Comparison of ENCODE assay signal across 8 mouse cellular contexts in genomic region chr17:78881878-78882304, GRCm38 (mm10). TPM values are rescaled to one million over a fixed set of nuclear protein-coding genes. Genes with fewer than 3 reads are reported as not detected.
DNase-seq lines count a peak whose midpoint lies in the region; ATAC-seq lines count a peak whose summit lies in the region.

No protein-coding gene starts in this region.

- WGBS in heart, embryonic 16.5 days: 15% methylated on average over 3 of the region's 7 CpGs
- 11% methylated on average over 7 of the region's 7 CpGs for WGBS in limb, embryonic 13.5 days
- WGBS in midbrain, embryonic 14.5 days: 13% methylated on average over 6 of the region's 7 CpGs

- peak; percentile 59 for ATAC-seq in activated CD4-positive, CD25-positive, alpha-beta regulatory T cell, adult 4 months
- ATAC-seq in heart, embryonic 16.5 days (replicated peaks; ENCODE audit: extremely low read depth, insufficient read depth, low FRiP score): peak; percentile 45; the same call in 1 of the 2 replicates
- ATAC-seq in limb, embryonic 13.5 days (ENCODE audit: low FRiP score, low read depth): peak; percentile 34; the same call in 1 of the 2 replicates
- peak; percentile 55; the same call in 1 of the 2 replicates for ATAC-seq in midbrain, embryonic 14.5 days (ENCODE audit: low FRiP score, low TSS enrichment)

- H3K9me3 ChIP-seq in heart, embryonic 16.5 days (replicated peaks; ENCODE audit: control insufficient read depth, low read length): peaks cover 2% of the 10 kb centered on the region; the same call in 1 of the 2 replicates
- H3K9me3 ChIP-seq in limb, embryonic 13.5 days: no peaks in the 10 kb centered on the region
- H3K9me3 ChIP-seq in midbrain, embryonic 14.5 days (ENCODE audit: control insufficient read depth, low read length): no peaks in the 10 kb centered on the region

- H3K27ac ChIP-seq in heart, embryonic 16.5 days (ENCODE audit: low read length): peak overlapping the region; percentile 87
- no peak overlapping the region for H3K27ac ChIP-seq in limb, embryonic 13.5 days
- no peak overlapping the region for H3K27ac ChIP-seq in midbrain, embryonic 14.5 days (replicated peaks; ENCODE audit: low read depth, low read length)

- peak overlapping the region; percentile 88 for H3K9ac ChIP-seq in heart, embryonic 16.5 days (ENCODE audit: low read length)
- H3K9ac ChIP-seq in limb, embryonic 13.5 days: peak overlapping the region; percentile 74
- H3K9ac ChIP-seq in midbrain, embryonic 14.5 days (replicated peaks; ENCODE audit: low read length): peak overlapping the region; percentile 42; the same call in 1 of the 2 replicates

- peak overlapping the region; percentile 57 for H3K4me2 ChIP-seq in heart, embryonic 16.5 days (ENCODE audit: low read depth, low read length)
- peak overlapping the region; percentile 69 for H3K4me2 ChIP-seq in limb, embryonic 13.5 days (replicated peaks)
- peak overlapping the region; percentile 66 for H3K4me2 ChIP-seq in midbrain, embryonic 14.5 days (ENCODE audit: low read length)

- peaks cover 8% of the 10 kb centered on the region for H3K4me1 ChIP-seq in heart, embryonic 16.5 days (ENCODE audit: control insufficient read depth, insufficient read depth, low read length)
- peaks cover 21% of the 10 kb centered on the region for H3K4me1 ChIP-seq in limb, embryonic 13.5 days
- H3K4me1 ChIP-seq in midbrain, embryonic 14.5 days (ENCODE audit: control insufficient read depth, insufficient read depth, low read length): peaks cover 4% of the 10 kb centered on the region; the same call in 1 of the 2 replicates

- intact Hi-C loops in heart, postnatal 36 days (cut with DNase I): no loop called here

- DNase-seq in heart, adult 18-20 months: peak; percentile 4 to 36
- no peak for DNase-seq in heart, postnatal 36 days
- DNase-seq in midbrain, embryonic 14.5 days: peak; percentile 41
- no peak for DNase-seq in ovary, adult 18-20 months (ENCODE audit: low spot score)
- DNase-seq in right cerebral cortex, postnatal 4 days: no peak

- no peaks in the 10 kb centered on the region for H3K27me3 ChIP-seq in heart, embryonic 16.5 days (ENCODE audit: control insufficient read depth, insufficient read depth, low read length)
- H3K27me3 ChIP-seq in limb, embryonic 13.5 days: no peaks in the 10 kb centered on the region
- no peaks in the 10 kb centered on the region for H3K27me3 ChIP-seq in midbrain, embryonic 14.5 days (ENCODE audit: control insufficient read depth, insufficient read depth, low read length)

- peaks cover 8% of the 10 kb centered on the region for H3K36me3 ChIP-seq in heart, embryonic 16.5 days (ENCODE audit: control insufficient read depth, insufficient read depth)
- H3K36me3 ChIP-seq in limb, embryonic 13.5 days: peaks cover 17% of the 10 kb centered on the region
- no peaks in the 10 kb centered on the region for H3K36me3 ChIP-seq in midbrain, embryonic 14.5 days (ENCODE audit: control insufficient read depth, insufficient read depth, low read length)

- peak overlapping the region; percentile 84 for H3K4me3 ChIP-seq in heart, embryonic 16.5 days (ENCODE audit: low read length)
- peak overlapping the region; percentile 60 for H3K4me3 ChIP-seq in limb, embryonic 13.5 days
- peak overlapping the region; percentile 36 for H3K4me3 ChIP-seq in midbrain, embryonic 14.5 days (replicated peaks; ENCODE audit: low read depth, low read length)

RNA-seq across cellular contexts. Expression of gene Eif2ak2, which starts 0.5 kb away (rescaled TPM):
- 1 to 10 TPM; 9.3 to 9.6 TPM for total RNA-seq in heart, adult 18-20 months (2021)
- total RNA-seq in heart, postnatal 36 days (2021): 10 to 100 TPM; 10.2 to 10.7 TPM
- 10 to 100 TPM; 23.5 to 37.7 TPM for polyA plus RNA-seq in activated CD4-positive, CD25-positive, alpha-beta regulatory T cell, adult 4 months (2017; shearing (Covaris generic))
- 9.6 and 10.4 TPM in 2 replicates for polyA plus RNA-seq in heart, embryonic 16.5 days (2015; fragmentation: Nextera tagmentation; extraction: Ambion mirVana)
- polyA plus RNA-seq in limb, embryonic 13.5 days (2015; fragmentation: Nextera tagmentation; extraction: Ambion mirVana): 13.5 and 16.0 TPM in 2 replicates
- 2.6 and 5.0 TPM in 2 replicates for polyA plus RNA-seq in midbrain, embryonic 14.5 days (2014; fragmentation: Nextera tagmentation; extraction: Ambion mirVana)

RNA-seq across cellular contexts. Expression of gene Sult6b1, which starts 24.9 kb away (rescaled TPM):
- not detected for total RNA-seq in heart, adult 18-20 months (2021)
- not detected for total RNA-seq in heart, postnatal 36 days (2021)
- polyA plus RNA-seq in activated CD4-positive, CD25-positive, alpha-beta regulatory T cell, adult 4 months (2017; shearing (Covaris generic)): 1 to 10 TPM in 1 of 2 experiments, under 1 TPM in 1; 0.68 to 1.4 TPM
- 0.16 and 0.17 TPM in 2 replicates for polyA plus RNA-seq in heart, embryonic 16.5 days (2015; fragmentation: Nextera tagmentation; extraction: Ambion mirVana)
- polyA plus RNA-seq in limb, embryonic 13.5 days (2015; fragmentation: Nextera tagmentation; extraction: Ambion mirVana): not detected in 2 replicates
- not detected in 2 replicates for polyA plus RNA-seq in midbrain, embryonic 14.5 days (2014; fragmentation: Nextera tagmentation; extraction: Ambion mirVana)

RNA-seq across cellular contexts. Expression of gene Cebpzos, which starts 34.4 kb away (rescaled TPM):
- 10 to 100 TPM; 69.4 to 71.8 TPM for total RNA-seq in heart, adult 18-20 months (2021)
- total RNA-seq in heart, postnatal 36 days (2021): 10 to 100 TPM; 55.3 to 59.9 TPM
- 10 to 100 TPM; 82.0 to 84.0 TPM for polyA plus RNA-seq in activated CD4-positive, CD25-positive, alpha-beta regulatory T cell, adult 4 months (2017; shearing (Covaris generic))
- 80.1 and 83.0 TPM in 2 replicates for polyA plus RNA-seq in heart, embryonic 16.5 days (2015; fragmentation: Nextera tagmentation; extraction: Ambion mirVana)
- polyA plus RNA-seq in limb, embryonic 13.5 days (2015; fragmentation: Nextera tagmentation; extraction: Ambion mirVana): 94.3 and 99.8 TPM in 2 replicates
- polyA plus RNA-seq in midbrain, embryonic 14.5 days (2014; fragmentation: Nextera tagmentation; extraction: Ambion mirVana): 116 TPM in 2 replicates

RNA-seq across cellular contexts. Expression of gene Gpatch11, which starts 46.5 kb away (rescaled TPM):
- 10 to 100 TPM; 25.0 to 30.6 TPM for total RNA-seq in heart, adult 18-20 months (2021)
- 10 to 100 TPM; 28.4 to 28.5 TPM for total RNA-seq in heart, postnatal 36 days (2021)
- 100 to 1,000 TPM in 1 of 2 experiments, 10 to 100 TPM in 1; 77.1 to 109 TPM for polyA plus RNA-seq in activated CD4-positive, CD25-positive, alpha-beta regulatory T cell, adult 4 months (2017; shearing (Covaris generic))
- polyA plus RNA-seq in heart, embryonic 16.5 days (2015; fragmentation: Nextera tagmentation; extraction: Ambion mirVana): 38.5 and 43.7 TPM in 2 replicates
- 55.4 and 56.9 TPM in 2 replicates for polyA plus RNA-seq in limb, embryonic 13.5 days (2015; fragmentation: Nextera tagmentation; extraction: Ambion mirVana)
- polyA plus RNA-seq in midbrain, embryonic 14.5 days (2014; fragmentation: Nextera tagmentation; extraction: Ambion mirVana): 44.3 and 52.5 TPM in 2 replicates

RNA-seq across cellular contexts. Expression of gene Heatr5b, which starts 46.7 kb away (rescaled TPM):
- 10 to 100 TPM; 39.5 to 46.3 TPM for total RNA-seq in heart, adult 18-20 months (2021)
- total RNA-seq in heart, postnatal 36 days (2021): 10 to 100 TPM; 42.5 to 44.8 TPM
- 1 to 10 TPM; 8.7 to 10.0 TPM for polyA plus RNA-seq in activated CD4-positive, CD25-positive, alpha-beta regulatory T cell, adult 4 months (2017; shearing (Covaris generic))
- polyA plus RNA-seq in heart, embryonic 16.5 days (2015; fragmentation: Nextera tagmentation; extraction: Ambion mirVana): 24.7 and 28.7 TPM in 2 replicates
- polyA plus RNA-seq in limb, embryonic 13.5 days (2015; fragmentation: Nextera tagmentation; extraction: Ambion mirVana): 13.2 and 14.3 TPM in 2 replicates
- polyA plus RNA-seq in midbrain, embryonic 14.5 days (2014; fragmentation: Nextera tagmentation; extraction: Ambion mirVana): 19.8 and 21.1 TPM in 2 replicates

Comparison
In these comparisons a context has a peak if more than half of its experiments do, and no peak if none do; other contexts are left out.
1. DNase-seq: peak in heart, adult 18-20 months (2 of 2) and midbrain, embryonic 14.5 days (single experiment); none in heart, postnatal 36 days (0 of 2), ovary, adult 18-20 months (single experiment) and right cerebral cortex, postnatal 4 days (single experiment).
2. Peak in every context shown above with its lines, with median percentiles within 50 percentile points of each other: ATAC-seq, H3K4me2 ChIP-seq, H3K4me3 ChIP-seq and H3K9ac ChIP-seq.